21 mouse cellular contexts compared by ENCODE assay signal in the genomic region with DNA sequence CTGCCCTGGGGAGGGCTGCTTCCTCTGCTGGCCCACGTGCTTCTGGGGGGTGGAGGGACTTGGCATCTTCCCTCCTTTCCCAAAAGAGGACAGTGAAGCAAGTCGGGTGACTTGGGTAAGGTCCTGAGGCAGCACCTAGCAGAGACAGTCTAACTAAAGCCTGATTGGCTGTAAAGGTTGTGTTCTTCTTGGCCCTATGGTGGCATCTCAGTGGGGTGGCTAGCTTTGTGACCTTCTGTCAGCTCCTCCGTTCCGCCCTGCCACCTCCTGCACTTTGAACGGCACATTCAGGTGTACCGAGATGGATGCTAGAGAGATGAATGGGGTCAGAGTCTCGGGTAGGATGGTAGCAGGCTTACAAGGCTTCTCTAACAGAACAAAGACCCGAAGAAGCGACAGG.
DNase-seq lines count a peak whose midpoint lies in the region; TF ChIP-seq lines count a peak whose summit lies in the region.
"Had no signal": no experiment of that assay in that cellular context is flagged by ENCODE, and none has a peak within 500 bp of the region (broad histone marks: within the 10 kb centered on the region; RNA-seq: fewer than 3 reads in every experiment).

No protein-coding gene starts in this region.

- TF ChIP-seq CTCF in gastrocnemius, adult 2 months (IDR thresholded peaks at IDR 0.05) = no peak

- H3K4me3 ChIP-seq in gastrocnemius, adult 2 months = peak overlapping the region; percentile 48
- H3K4me3 ChIP-seq: embryonic facial prominence, embryonic 15.5 days; hindbrain, embryonic 15.5 days; midbrain, embryonic 10.5 days; neural tube, embryonic 15.5 days had no signal

- no peak for DNase-seq in gastrocnemius, adult 2 months
- DNase-seq in gastrocnemius, adult 8-10 months (ENCODE audit: low spot score in 2 of 2) = no peak
- DNase-seq in kidney, adult 11 months = peak; percentile 69
- no peak for DNase-seq in kidney, postnatal 4 days
- peak; percentile 39 for DNase-seq in kidney, adult 9 months
- DNase-seq in kidney, postnatal 36 days = peak; percentile 49 to 59
- no peak for DNase-seq in adrenal gland, postnatal 36 days
- DNase-seq: adrenal gland, postnatal 25 days; cerebellum, adult 11 months; cerebellum, postnatal 25 days; forebrain, postnatal 0 days; left cerebral cortex, postnatal 4 days; liver, postnatal 0 days; right cerebral cortex, adult 18-20 months; right cerebral cortex, postnatal 4 days; thymus, postnatal 14 days had no signal

- no peak overlapping the region for H3K27ac ChIP-seq in gastrocnemius, adult 2 months
- H3K27ac ChIP-seq: embryonic facial prominence, embryonic 15.5 days; hindbrain, embryonic 15.5 days; macrophage; midbrain, embryonic 10.5 days; neural tube, embryonic 15.5 days had no signal

- intact Hi-C loops in gastrocnemius, adult 2 months (cut with DNase I) = no loop called here

Comparison
In these comparisons a context has a peak if more than half of its experiments do, and no peak if none do; other contexts are left out.
1. DNase-seq: peak in kidney, adult 11 months (single experiment), kidney, adult 9 months (single experiment) and kidney, postnatal 36 days (2 of 2); none in gastrocnemius, adult 2 months (single experiment), gastrocnemius, adult 8-10 months (0 of 2), kidney, postnatal 4 days (0 of 2) and adrenal gland, postnatal 36 days (0 of 2).